Mouse (Mus musculus): Measurements from ENCODE around the gene Scaf1.

DNA sequence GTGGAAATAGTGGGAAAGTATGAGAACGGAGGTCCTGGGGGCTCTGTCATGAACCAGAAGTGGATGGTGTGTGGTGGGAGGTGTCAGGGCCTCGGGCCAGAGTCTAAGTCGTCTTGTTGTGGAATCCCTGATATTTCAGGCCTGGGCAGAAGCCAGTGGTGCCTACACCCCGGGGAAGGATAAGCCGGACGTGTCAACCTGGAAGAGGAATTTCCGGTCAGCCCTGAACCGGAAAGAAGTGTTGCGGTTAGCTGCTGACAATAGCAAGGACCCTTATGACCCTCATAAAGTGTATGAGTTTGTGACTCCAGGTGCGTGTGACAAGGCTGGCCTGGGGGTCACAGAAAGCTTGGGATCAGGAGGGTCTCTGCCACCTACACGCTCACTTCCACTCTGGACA, 16.4 kb downstream of the Scaf1 start:
- TF ChIP-seq POLR2A (IDR thresholded peaks at IDR 0.05; ENCODE audit: borderline replicate concordance, extremely low read depth, insufficient read depth, insufficient read length, poor library complexity, severe bottlenecking) (no peak), CTCF (IDR thresholded peaks at IDR 0.05; ENCODE audit: borderline replicate concordance, extremely low read depth, insufficient read depth, insufficient read length) (no peak)
